Mouse (Mus musculus): ENCODE measurements at regions not wholly inside any gene's neighbourhood (a gene's known extent, or its start where the extent isn't known, plus 50 kb on each side); places are given as distances from the start of the nearest gene placed in this dataset.

GRCm38 (mm10) chr11:114611690-114612089 is 56.6 kb upstream of the Rpl38 start:
- DNase-seq (ENCODE audit: low spot score in 2 of 2) = no peak

DNA sequence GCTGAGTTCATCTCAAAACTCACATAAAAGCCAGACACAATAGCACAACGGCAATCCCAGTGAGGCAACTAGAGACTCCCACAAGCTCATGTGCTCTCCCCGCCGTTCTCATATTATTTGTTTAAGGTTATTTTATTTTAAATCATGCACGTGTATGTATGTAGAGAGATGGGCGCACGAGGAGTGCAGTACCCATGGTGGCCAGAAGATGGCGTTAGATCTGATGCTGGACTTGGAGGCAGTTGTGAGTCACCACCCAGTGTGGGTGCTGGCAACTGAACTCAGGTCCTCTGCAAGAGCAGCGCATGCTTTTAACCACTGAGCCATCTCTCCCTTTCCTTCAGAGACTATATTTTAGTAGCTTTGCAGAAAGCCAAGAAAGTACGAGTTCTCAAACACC is 60.3 kb upstream of the Rpl38 start:
- DNase-seq (ENCODE audit: low spot score in 2 of 2) = no peak

GRCm38 (mm10) chr11:114603108-114603507 is 65.2 kb upstream of the Rpl38 start:
- DNase-seq (ENCODE audit: low spot score in 2 of 2) = no peak

- no peak for DNase-seq (ENCODE audit: low spot score in 2 of 2)
These were observed 71.1 kb upstream of the Rpl38 start for GRCm38 (mm10) chr11:114597225-114597624.

- DNase-seq (ENCODE audit: low spot score in 2 of 2) = no peak
These were observed 75.4 kb upstream of the Rpl38 start for GRCm38 (mm10) chr11:114592961-114593360.

GRCm38 (mm10) chr11:114588554-114588953 is 79.8 kb upstream of the Rpl38 start:
- DNase-seq (ENCODE audit: low spot score in 2 of 2) = no peak

DNA sequence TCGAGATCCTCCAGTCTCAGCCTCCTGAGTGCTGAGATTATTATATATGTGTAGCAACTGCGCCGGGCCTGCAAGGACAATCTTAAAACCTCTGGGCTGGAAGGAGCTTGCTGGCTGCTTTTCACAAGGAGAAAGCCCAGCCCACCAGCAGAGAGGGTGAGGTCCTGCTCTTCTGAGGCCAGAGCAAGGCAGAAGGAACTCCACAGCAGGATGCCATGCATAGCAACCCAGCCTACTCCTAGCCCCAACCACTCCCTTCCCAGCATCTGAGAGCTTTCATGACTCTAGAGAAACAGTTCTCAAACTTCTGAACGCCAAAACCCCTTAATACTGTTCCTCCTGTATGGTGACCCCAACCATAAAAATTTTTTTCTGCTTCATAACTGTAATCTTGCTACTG is 80.3 kb upstream of the Rpl38 start:
- DNase-seq (ENCODE audit: low spot score in 2 of 2) = no peak

DNA sequence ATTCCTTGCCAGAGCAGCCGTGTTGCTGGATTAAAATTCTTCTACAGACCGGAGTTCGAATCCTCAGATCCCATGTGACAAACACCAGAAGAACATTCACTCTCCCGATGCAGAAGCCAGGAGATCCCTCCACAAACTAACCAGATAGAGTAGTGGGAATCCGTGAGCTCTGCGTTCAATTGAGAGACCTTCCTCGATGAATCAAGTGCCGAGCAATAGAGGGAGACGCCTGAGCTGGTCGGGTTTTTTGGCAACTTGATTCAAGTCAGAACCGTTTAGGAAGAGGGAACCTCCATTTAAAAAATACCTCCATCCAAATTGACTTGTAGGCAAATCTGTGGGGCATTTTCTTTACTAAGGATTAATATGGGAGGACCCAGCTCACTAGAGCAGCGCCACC is 81.9 kb upstream of the Rpl38 start:
- DNase-seq (ENCODE audit: low spot score in 2 of 2) = no peak

- DNase-seq (ENCODE audit: low spot score in 2 of 2) = no peak
These were observed 83.5 kb upstream of the Rpl38 start for GRCm38 (mm10) chr11:114584804-114585203.

GRCm38 (mm10) chr11:114584146-114584545 is 84.2 kb upstream of the Rpl38 start:
- DNase-seq (ENCODE audit: low spot score in 2 of 2) = no peak

- no peak for DNase-seq (ENCODE audit: low spot score in 2 of 2)
These were observed 88.3 kb upstream of the Rpl38 start for GRCm38 (mm10) chr11:114579986-114580385.

DNA sequence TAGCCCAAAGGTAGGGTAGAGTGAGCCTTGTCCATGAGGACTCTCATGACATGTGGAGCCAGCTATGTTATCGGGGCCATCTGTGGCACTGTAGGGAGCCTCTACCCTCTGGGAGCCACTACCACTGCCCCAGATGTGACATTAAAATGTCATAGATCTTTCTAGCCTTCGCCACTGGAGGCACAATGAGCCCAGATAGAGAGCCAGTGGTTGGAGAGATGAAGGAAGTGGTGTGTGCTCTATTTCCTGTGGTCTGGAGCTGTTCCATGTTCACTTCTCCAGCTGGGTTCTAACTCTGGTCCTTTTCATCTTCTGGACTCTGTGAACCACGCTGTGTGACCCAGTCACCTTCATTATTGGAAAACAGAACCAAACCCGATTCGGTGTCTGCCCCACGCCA is 89.8 kb upstream of the Rpl38 start:
- DNase-seq (ENCODE audit: low spot score in 2 of 2) = no peak

DNA sequence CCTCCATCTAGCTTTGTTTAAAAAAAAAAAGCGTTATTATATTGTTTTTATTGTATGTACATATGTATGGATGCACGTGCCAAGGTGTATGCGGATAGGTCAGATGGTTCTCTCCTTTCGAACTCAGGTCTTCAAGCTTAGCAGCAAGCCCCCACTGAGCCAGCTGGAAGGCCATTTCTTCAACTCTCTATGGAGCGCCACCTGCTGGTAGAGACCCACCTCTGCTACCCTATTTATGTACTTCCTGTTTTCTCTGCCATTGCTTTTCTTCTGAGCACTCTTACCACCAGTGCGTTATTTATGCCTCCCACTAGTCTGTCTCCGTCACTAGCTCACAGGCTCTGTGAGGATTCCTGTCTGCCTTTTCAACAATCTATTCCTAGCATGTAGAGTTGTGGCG is 91.5 kb upstream of the Rpl38 start:
- peak; percentile 22 to 62 for DNase-seq (ENCODE audit: low spot score in 2 of 2)

GRCm38 (mm10) chr11:114571144-114571869 is 97.0 kb upstream of the Rpl38 start:
- no peak for DNase-seq (ENCODE audit: low spot score in 2 of 2)

DNA sequence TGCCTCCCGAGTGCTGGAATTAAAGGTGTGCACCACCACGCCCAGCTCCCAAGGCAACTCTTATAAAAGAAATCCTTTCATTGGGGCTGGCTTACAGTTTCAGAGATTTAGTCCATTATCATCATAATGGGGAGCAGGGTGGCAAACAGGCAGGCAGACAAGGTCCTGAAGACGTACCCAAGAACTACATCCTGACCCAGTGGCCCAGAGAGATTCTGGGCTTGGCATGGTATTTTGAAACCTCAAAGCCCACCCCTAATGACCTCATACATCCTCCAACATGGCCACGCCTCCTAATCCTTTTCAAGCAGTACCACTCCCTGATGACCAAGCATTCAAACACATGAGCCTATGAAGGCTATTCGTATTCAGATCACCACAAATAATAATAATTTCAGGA is 98.2 kb upstream of the Rpl38 start:
- DNase-seq (ENCODE audit: low spot score in 2 of 2) = no peak

DNA sequence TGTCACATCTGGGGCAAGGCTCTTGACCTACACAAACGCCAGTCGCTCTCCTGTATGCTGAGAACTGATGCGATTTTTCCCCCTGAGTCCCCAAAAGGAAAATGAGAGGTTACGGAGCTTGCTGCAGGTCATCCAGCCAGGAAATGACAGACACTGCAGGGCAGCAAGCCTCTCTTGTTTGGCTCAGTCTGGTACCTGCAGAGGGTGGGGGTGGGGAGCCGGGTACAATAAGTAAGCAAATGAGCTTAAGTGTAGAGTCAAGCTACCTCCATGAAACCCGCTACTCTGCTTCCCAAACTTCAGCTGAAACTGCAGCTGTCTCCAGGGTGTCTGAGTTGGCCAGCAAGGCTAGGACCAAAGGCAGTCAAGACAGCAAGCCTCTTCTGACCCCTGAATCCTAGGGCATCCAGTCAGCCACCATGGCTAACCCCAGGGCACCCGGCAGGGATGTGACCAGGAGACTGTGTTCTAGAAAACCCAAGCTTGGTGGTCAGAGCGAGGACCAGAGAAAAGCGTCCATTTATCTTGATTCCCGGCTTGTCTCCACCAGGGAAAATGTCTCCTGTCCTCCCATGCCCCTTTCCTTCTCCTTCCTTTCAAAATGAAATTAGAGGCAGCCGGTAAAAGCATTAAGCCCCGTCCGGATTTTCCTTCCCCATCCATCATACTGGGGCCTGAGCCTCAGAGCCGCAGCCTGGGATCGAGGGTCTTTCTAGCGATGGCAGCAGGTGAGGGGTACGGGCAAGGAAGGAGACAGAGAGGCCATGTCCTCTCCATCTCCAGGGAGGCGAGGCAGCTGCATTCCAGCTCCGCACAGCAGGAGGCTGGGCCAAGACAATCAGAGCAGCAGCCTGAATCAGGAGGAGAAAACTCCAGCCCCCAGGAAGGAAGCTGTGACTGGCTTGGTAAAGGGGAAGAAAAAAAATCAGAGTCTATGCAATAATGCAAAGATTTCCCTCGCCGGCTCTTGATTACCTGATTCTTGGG is 100.2 kb upstream of the Rpl38 start:
- no peak for DNase-seq (ENCODE audit: low spot score in 2 of 2)

DNA sequence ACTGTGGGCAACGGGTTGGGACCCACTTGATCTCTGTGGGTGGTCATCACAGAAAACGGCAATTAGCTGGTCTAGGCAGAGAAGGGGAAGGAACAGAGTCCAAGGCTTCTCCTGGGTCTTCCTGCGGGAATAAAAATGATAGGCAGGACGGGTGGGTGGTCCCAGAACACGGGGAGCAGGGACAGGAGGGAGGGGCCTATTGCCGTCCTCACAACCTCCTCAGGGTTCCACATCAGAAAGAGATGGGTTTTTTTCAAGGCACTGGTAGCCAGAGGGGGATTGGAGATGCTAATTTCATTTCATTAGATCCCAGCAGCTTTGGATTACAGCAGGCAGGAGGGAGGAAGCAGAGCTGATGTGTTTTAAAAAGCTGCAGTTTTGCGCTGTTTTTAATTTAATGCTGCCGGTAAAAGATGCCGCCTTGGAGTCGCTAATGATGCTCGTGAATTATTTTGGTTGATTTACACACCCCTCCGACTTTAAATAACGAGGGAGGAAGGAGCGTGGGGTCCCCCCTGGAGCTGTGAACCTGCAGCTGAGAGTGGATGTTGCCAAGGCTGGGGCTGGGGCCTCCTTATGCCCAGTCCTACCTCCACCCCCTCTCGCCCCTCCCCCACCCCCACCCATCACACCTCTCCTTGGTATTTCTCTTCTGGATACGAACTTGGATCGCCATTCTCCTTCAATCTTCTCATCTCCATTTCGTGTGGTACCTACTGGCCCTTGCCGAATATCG is 101.1 kb upstream of the Rpl38 start:
- no peak for DNase-seq (ENCODE audit: low spot score in 2 of 2)

DNA sequence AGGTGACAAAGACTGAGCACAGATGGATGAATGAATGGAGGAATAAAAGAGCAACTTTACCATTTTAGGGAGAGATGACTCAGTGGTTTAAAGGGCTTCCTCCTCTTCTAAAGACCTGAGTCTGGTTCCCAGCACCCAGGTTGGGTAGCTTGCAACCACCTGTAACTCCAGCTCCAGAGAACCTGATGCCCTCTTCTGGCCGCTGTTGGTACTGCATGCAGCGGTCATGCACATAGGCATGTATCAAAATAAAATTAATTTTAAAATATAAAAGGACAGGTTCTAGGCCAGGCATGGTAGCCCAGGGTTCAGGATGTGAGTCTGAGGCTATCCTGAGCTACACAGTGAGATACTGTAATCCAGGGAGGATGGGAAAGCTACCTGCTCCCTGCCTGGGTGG is 103.4 kb upstream of the Rpl38 start:
- DNase-seq (ENCODE audit: low spot score in 2 of 2) = no peak

GRCm38 (mm10) chr11:114563172-114563571 is 105.2 kb upstream of the Rpl38 start:
- DNase-seq (ENCODE audit: low spot score in 2 of 2) = no peak

- peak; percentile 23 to 59 for DNase-seq (ENCODE audit: low spot score in 2 of 2)
These were observed 113.7 kb upstream of the Rpl38 start for GRCm38 (mm10) chr11:114554576-114554975.

GRCm38 (mm10) chr11:114553992-114554391 is 114.3 kb upstream of the Rpl38 start:
- peak; percentile 77 to 81 for DNase-seq (ENCODE audit: low spot score in 2 of 2)

DNA sequence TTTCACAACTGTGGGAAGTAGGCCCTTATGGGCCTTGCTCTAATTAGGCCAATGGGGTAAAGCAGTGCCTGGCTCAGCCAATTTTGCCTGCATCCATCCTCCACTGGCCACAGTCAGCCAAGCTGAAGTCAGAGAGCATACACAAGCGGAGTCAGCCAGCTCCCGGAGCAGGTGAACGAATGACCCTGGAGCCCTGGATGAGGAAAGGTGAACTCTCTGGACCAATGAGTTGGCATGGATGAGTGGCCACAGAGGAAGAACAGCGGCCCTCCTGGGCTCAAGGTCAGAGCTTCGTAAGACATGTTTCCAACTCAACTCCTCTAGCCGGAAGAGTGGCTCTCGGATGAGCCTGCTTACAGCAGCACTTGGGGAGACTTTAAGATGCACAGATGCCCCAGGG is 116.1 kb upstream of the Rpl38 start:
- DNase-seq (ENCODE audit: low spot score in 2 of 2) = no peak

All from thymus, postnatal 10 days (tissue).